Mouse (Mus musculus) ovary, postnatal 14 days (tissue): ENCODE measurements around the gene Pak6.
A peak's percentile ranks its signal among the peaks of the same experiment; 100 is the strongest.

ENCODE experiments used
- DNase-seq: peaks from one replicate; pipeline ENCODE4 v3.0.0; 2022; ENCODE audit warnings: low spot score

Gene Pak6

GRCm38 (mm10) chr2:118729194-118729593, 66.1 kb downstream of the Pak6 start:
- DNase-seq = no peak

GRCm38 (mm10) chr2:118729816-118730621, 66.9 kb downstream of the Pak6 start:
- no peak for DNase-seq

GRCm38 (mm10) chr2:118730622-118730915, 67.5 kb downstream of the Pak6 start:
- peak; percentile 60 for DNase-seq

GRCm38 (mm10) chr2:118731981-118732380, 68.9 kb downstream of the Pak6 start:
- no peak for DNase-seq

- no peak for DNase-seq
These were observed 70.2 kb downstream of the Pak6 start for GRCm38 (mm10) chr2:118733341-118733740.

GRCm38 (mm10) chr2:118740341-118740740, 77.2 kb downstream of the Pak6 start:
- DNase-seq = no peak

GRCm38 (mm10) chr2:118741183-118741582, 78.1 kb downstream of the Pak6 start:
- no peak for DNase-seq

GRCm38 (mm10) chr2:118743261-118743943, 80.3 kb downstream of the Pak6 start:
- no peak for DNase-seq

GRCm38 (mm10) chr2:118744621-118745020, 81.5 kb downstream of the Pak6 start:
- no peak for DNase-seq

- DNase-seq = peak; percentile 77
These were observed 82.3 kb downstream of the Pak6 start, which contains the start of gene Inafm2 for GRCm38 (mm10) chr2:118745232-118745884. Gene Inafm2, plus strand, starts transcription at chr2:118745758.

GRCm38 (mm10) chr2:118745915-118746901, 83.1 kb downstream of the Pak6 start:
- DNase-seq = no peak

GRCm38 (mm10) chr2:118747301-118747960, 84.3 kb downstream of the Pak6 start:
- DNase-seq = no peak
